Comparison of ENCODE assay signal across 8 mouse cellular contexts in the genomic region with DNA sequence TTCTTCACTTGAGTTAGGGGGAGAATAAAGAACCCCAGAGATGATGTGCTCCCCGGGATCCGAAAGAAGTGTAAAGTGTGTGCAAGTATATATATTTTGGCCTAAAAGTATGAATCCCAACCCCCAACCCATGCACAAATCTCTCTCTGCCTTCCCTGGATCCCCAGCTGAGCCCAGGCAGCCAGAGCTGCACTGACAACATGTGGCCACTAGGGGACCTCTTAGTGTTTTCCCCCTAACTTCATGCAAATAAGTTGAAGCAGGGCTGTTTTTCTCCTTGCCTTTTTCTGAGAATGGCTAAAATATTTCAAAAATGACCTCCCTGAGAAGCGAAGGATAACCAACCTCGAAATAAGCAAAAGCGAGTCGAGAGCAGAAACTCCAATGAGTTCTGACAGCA. TPM values are rescaled to one million over a fixed set of nuclear protein-coding genes. Genes with fewer than 3 reads are reported as not detected.
DNase-seq lines count a peak whose midpoint lies in the region; ATAC-seq and TF ChIP-seq lines count a peak whose summit lies in the region.

No protein-coding gene starts in this region.

- TF ChIP-seq EP300 in liver, embryonic 14.5 days (IDR thresholded peaks at IDR 0.05; ENCODE audit: low read depth) = no peak

- DNase-seq in heart, adult 9 months (ENCODE audit: low spot score in 2 of 2) = peak; percentile 36 to 43
- DNase-seq in heart, adult 8-10 months (ENCODE audit: low spot score) = no peak
- DNase-seq in 3T3-L1 (ENCODE audit: low read depth, low spot score) (peak; percentile 49), R1 (ENCODE audit: low read depth, low spot score) (peak; percentile 28)
- DNase-seq in gastrocnemius, adult 2 months = peak; percentile 54
- no peak for DNase-seq in liver, embryonic 14.5 days (ENCODE audit: low read depth in 3 of 3, low spot score in 3 of 3)
- DNase-seq in skeletal muscle tissue, adult 2 months (ENCODE audit: low read depth, low spot score) = peak; percentile 15
- DNase-seq in cerebellum, postnatal 36 days = no peak

- H3K36me3 ChIP-seq in liver, embryonic 14.5 days (replicated peaks; ENCODE audit: control insufficient read depth, insufficient read depth, low read depth) = no peaks in the 10 kb centered on the region

- H3K9ac ChIP-seq in liver, embryonic 14.5 days (replicated peaks) = no peak overlapping the region

- H3K4me3 ChIP-seq in gastrocnemius, adult 2 months = peak overlapping the region; percentile 17; the same call in 1 of the 2 replicates
- H3K4me3 ChIP-seq in liver, embryonic 14.5 days (ENCODE audit: insufficient read depth in 1 of 2, low read depth in 2 of 2, low read length in 2 of 2) = no peak overlapping the region

- TF ChIP-seq CTCF in gastrocnemius, adult 2 months (IDR thresholded peaks at IDR 0.05) = peak; percentile 72
- peak; percentile 62 for TF ChIP-seq CTCF in liver, embryonic 14.5 days (IDR thresholded peaks at IDR 0.05; ENCODE audit: low read depth)

- H3K27ac ChIP-seq in gastrocnemius, adult 2 months = peak overlapping the region; percentile 52
- H3K27ac ChIP-seq in liver, embryonic 14.5 days = no peak overlapping the region

- no peaks in the 10 kb centered on the region for H3K9me3 ChIP-seq in liver, embryonic 14.5 days (ENCODE audit: control insufficient read depth, low read length)

- no peak overlapping the region for H3K4me2 ChIP-seq in liver, embryonic 14.5 days (ENCODE audit: low read depth)

- no peaks in the 10 kb centered on the region for H3K27me3 ChIP-seq in liver, embryonic 14.5 days (ENCODE audit: control insufficient read depth, insufficient read depth, low read length)

- no peaks in the 10 kb centered on the region for H3K4me1 ChIP-seq in liver, embryonic 14.5 days (replicated peaks; ENCODE audit: control insufficient read depth in 2 of 2, insufficient read depth in 2 of 2, low read length in 1 of 2)

- 30% methylated on average over 6 of the region's 6 CpGs for WGBS in liver, embryonic 14.5 days (ENCODE audit: insufficient replicate concordance)

- intact Hi-C loops in gastrocnemius, adult 2 months (cut with DNase I) = loop anchor here (10.0 kb wide), 1 partner anchor 160 kb away; a partner anchor contains a TSS

- no peak for ATAC-seq in liver, embryonic 14.5 days (ENCODE audit: insufficient read depth)

RNA-seq across cellular contexts. Expression of a gene that starts 46.2 kb away (rescaled TPM):
- total RNA-seq in heart, adult 8-10 months (2022) = 10 to 100 TPM in 3 of 4 experiments, 1 to 10 TPM in 1; 8.4 to 13.0 (median 10.4) TPM
- 1 to 10 TPM; 3.1 to 4.4 TPM for total RNA-seq in gastrocnemius, adult 2 months (2021)
- 0.04 and 0.06 TPM in 2 replicates for polyA plus RNA-seq in liver, embryonic 14.5 days (2012; rRNA removed)
- 0.05 and 0.10 TPM in 2 replicates for polyA plus RNA-seq in liver, embryonic 14.5 days (2014; fragmentation: Nextera tagmentation; extraction: Ambion mirVana)

Comparison
In these comparisons a context has a peak if more than half of its experiments do, and no peak if none do; other contexts are left out.
1. DNase-seq: peak in heart, adult 9 months (2 of 2), 3T3-L1 (single experiment), R1 (single experiment), gastrocnemius, adult 2 months (single experiment) and skeletal muscle tissue, adult 2 months (single experiment); none in heart, adult 8-10 months (single experiment), liver, embryonic 14.5 days (0 of 3) and cerebellum, postnatal 36 days (0 of 2).